Mouse (Mus musculus): ENCODE measurements around the gene Atox1. TPM values are rescaled to one million over a fixed set of nuclear protein-coding genes. Genes with fewer than 3 reads are reported as not detected.

Gene Atox1
- polyA plus RNA-seq, 1 experiment from 2014 or later = 531 TPM

Small RNA genes within 50 kb of the gene (microRNA-seq; reads per million reads assigned to microRNA genes)
- 0.56 reads per million for gene Mir7652

Other genes starting within 250 kb of the Atox1 start
- 0.29 and 0.41 TPM in 2 replicates for gene Fat2, start 124.7 kb downstream of the Atox1 start, polyA plus RNA-seq (2015; fragmentation: Nextera tagmentation; extraction: Ambion mirVana)
- 1,944 and 2,059 TPM in 2 replicates for gene Sparc, start 38.1 kb downstream of the Atox1 start, polyA plus RNA-seq (2015; fragmentation: Nextera tagmentation; extraction: Ambion mirVana)
- gene G3bp1, start 8.4 kb upstream of the Atox1 start, polyA plus RNA-seq (2015; fragmentation: Nextera tagmentation; extraction: Ambion mirVana) = 180 and 181 TPM in 2 replicates
- 0.08 TPM in 1 of 2 replicates, not detected in the other for gene Glra1, start 147.0 kb upstream of the Atox1 start, polyA plus RNA-seq (2015; fragmentation: Nextera tagmentation; extraction: Ambion mirVana)